Mouse (Mus musculus) adipose tissue, adult 10 weeks (tissue): Measurements from ENCODE around the gene Ptger1. TPM values are rescaled to one million over a fixed set of nuclear protein-coding genes. Genes with fewer than 3 reads are reported as not detected.

Source experiments
- polyA plus RNA-seq: library from polyadenylated mRNA; stranded (reverse); fragments of 350-450 nt; fragmentation: Illumina TruSeq; extraction: RNeasy Lipid Tissue Mini Kit (QIAGEN cat#74804); gene quantifications from one replicate; pipeline ENCODE4 v1.2.3, GENCODE M21; 2014; ENCODE audit warnings: low read depth, low replicate concordance

Ptger1 gene
- polyA plus RNA-seq, result 0.66 TPM

GRCm38 (mm10) chr8:83665969-83666865 is at the start of gene Ptger1:
Ptger1 (plus strand) TSS chr8:83666678.

GRCm38 (mm10) chr8:83652030-83652743 is 14.3 kb upstream of the Ptger1 start, which contains the start of gene Gipc1:
Gipc1 (plus strand) TSS chr8:83652677.

GRCm38 (mm10) chr8:83698661-83699453 is 32.4 kb downstream of the Ptger1 start, which contains the start of gene Pkn1:
Pkn1 (minus strand) TSS chr8:83699179.

GRCm38 (mm10) chr8:83715031-83715690 is 48.7 kb downstream of the Ptger1 start, which contains the start of gene Ddx39:
Ddx39 (plus strand) TSS chr8:83715177.

Other genes with a start within 250 kb of the Ptger1 start
- gene Scoc, start 208.3 kb upstream of the Ptger1 start, polyA plus RNA-seq, result 64.7 TPM
- gene Olfr370, start 130.9 kb upstream of the Ptger1 start, polyA plus RNA-seq, result not detected
- gene Ndufb7, start 100.0 kb upstream of the Ptger1 start, polyA plus RNA-seq, result 219 TPM
- 445 TPM for gene Tecr, start 58.7 kb upstream of the Ptger1 start, polyA plus RNA-seq
- gene Dnajb1, start 58.5 kb upstream of the Ptger1 start, polyA plus RNA-seq, result 32.8 TPM
- 105 TPM for gene Gipc1, start 14.0 kb upstream of the Ptger1 start, polyA plus RNA-seq
- gene Pkn1, start 32.5 kb downstream of the Ptger1 start, polyA plus RNA-seq, result 41.0 TPM
- gene Ddx39, start 48.5 kb downstream of the Ptger1 start, polyA plus RNA-seq, result 25.3 TPM
- gene Adgre5, start 74.6 kb downstream of the Ptger1 start, polyA plus RNA-seq, result 135 TPM
- gene Adgrl1, start 233.4 kb downstream of the Ptger1 start, polyA plus RNA-seq, result 25.2 TPM